Mouse (Mus musculus) lung, postnatal 10 days (tissue): ENCODE results near the gene Tenm4.

Experiments used
- DNase-seq: peaks from one replicate; pipeline ENCODE4 v3.0.0; 2021

Tenm4 gene

GRCm38 (mm10) chr7:96417251-96418004 is 246.4 kb downstream of the Tenm4 start:
- peak; percentile 81 for DNase-seq

- DNase-seq, result no peak
These were observed 247.1 kb downstream of the Tenm4 start for GRCm38 (mm10) chr7:96418146-96418545.

GRCm38 (mm10) chr7:96420045-96420444 is 249.0 kb downstream of the Tenm4 start:
- peak; percentile 12 for DNase-seq

GRCm38 (mm10) chr7:96420926-96421605 is 250.0 kb downstream of the Tenm4 start:
- DNase-seq, result peak; percentile 24

- DNase-seq, result no peak
These were observed 255.9 kb downstream of the Tenm4 start for GRCm38 (mm10) chr7:96426954-96427353.

- no peak for DNase-seq
These were observed 262.3 kb downstream of the Tenm4 start for GRCm38 (mm10) chr7:96433307-96433706.

GRCm38 (mm10) chr7:96438392-96438791 is 267.3 kb downstream of the Tenm4 start:
- DNase-seq, result no peak

- DNase-seq, result no peak
These were observed 269.2 kb downstream of the Tenm4 start for GRCm38 (mm10) chr7:96440161-96440707.

- DNase-seq, result no peak
These were observed 274.7 kb downstream of the Tenm4 start for GRCm38 (mm10) chr7:96445771-96446170.

GRCm38 (mm10) chr7:96447806-96448397 is 276.9 kb downstream of the Tenm4 start:
- no peak for DNase-seq

- DNase-seq, result no peak
These were observed 284.9 kb downstream of the Tenm4 start for GRCm38 (mm10) chr7:96455957-96456356.

- DNase-seq, result no peak
These were observed 285.6 kb downstream of the Tenm4 start for GRCm38 (mm10) chr7:96456618-96457017.

GRCm38 (mm10) chr7:96457891-96458290 is 286.8 kb downstream of the Tenm4 start:
- no peak for DNase-seq

- no peak for DNase-seq
These were observed 287.9 kb downstream of the Tenm4 start for GRCm38 (mm10) chr7:96458992-96459391.

GRCm38 (mm10) chr7:96466761-96467160 is 295.7 kb downstream of the Tenm4 start:
- no peak for DNase-seq

- no peak for DNase-seq
These were observed 299.8 kb downstream of the Tenm4 start for GRCm38 (mm10) chr7:96470821-96471220.

GRCm38 (mm10) chr7:96474560-96475089 is 303.6 kb downstream of the Tenm4 start:
- no peak for DNase-seq

- no peak for DNase-seq
These were observed 306.1 kb downstream of the Tenm4 start for GRCm38 (mm10) chr7:96476987-96477613.

GRCm38 (mm10) chr7:96479139-96479538 is 308.1 kb downstream of the Tenm4 start:
- no peak for DNase-seq

- DNase-seq, result no peak
These were observed 309.4 kb downstream of the Tenm4 start for GRCm38 (mm10) chr7:96480351-96480983.

GRCm38 (mm10) chr7:96482953-96483352 is 311.9 kb downstream of the Tenm4 start:
- DNase-seq, result no peak

- no peak for DNase-seq
These were observed 313.0 kb downstream of the Tenm4 start for GRCm38 (mm10) chr7:96484006-96484581.
